Mouse (Mus musculus): ENCODE data around the gene Srrm3. TPM values are rescaled to one million over a fixed set of nuclear protein-coding genes. Genes with fewer than 3 reads are reported as not detected.

Gene Srrm3
- polyA plus RNA-seq, 1 experiment from 2014 or later = 87.3 TPM

DNA sequence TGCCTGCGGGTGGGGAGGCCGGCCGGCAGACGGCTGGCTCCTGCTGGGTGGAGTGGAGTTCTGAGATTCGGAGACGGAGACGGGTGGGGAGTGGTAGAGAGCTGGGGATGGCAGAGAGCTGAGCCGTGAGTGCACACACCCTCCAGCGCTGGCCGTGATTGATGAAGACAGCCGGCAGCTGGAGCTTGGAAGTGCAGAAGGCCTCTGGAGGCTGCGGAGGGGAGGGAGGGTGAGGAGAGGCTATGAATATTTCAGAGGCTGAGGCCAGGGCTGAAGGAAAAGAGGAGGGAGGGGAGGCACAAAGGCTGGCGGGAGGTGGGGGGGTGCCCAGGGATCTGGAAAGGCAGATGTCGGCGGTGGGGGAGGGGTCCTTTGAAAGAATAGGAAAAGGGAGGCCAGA, 44.3 kb downstream of the Srrm3 start:
- Histone ChIP-seq H3K36me3 (peaks cover 13% of the 10 kb centered on the region; the same call in 1 of the 2 replicates), H3K9ac (replicated peaks) (no peak overlapping the region), H3K4me3 (replicated peaks) (no peak overlapping the region)

DNA sequence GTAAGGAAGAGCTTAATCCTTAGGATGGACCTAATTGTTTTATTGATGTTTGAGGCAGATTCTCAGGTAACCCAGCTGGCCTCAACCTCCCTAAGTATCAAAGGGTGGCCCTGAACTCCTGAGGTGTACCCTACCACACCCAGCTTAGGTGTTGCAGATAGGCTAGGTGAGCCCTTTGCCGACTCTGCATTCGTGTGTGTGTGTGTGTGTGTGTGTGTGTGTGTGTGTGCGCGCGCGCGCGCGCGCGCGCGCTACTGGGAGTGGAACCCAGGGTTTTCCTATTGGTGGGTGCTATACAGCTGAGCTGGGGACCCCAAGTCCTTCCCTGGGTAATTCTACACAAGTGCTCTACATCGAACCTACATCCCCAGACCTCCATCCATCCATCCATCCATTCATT, 44.8 kb downstream of the Srrm3 start:
- H3K9me3 ChIP-seq (replicated peaks) = no peaks in the 10 kb centered on the region
- H3K36me3 ChIP-seq = peaks cover 18% of the 10 kb centered on the region
- H3K27me3 ChIP-seq (replicated peaks) = peaks cover 12% of the 10 kb centered on the region
- no peak overlapping the region for H3K9ac ChIP-seq (replicated peaks)
- H3K4me1 ChIP-seq = peaks cover 33% of the 10 kb centered on the region
- H3K27ac ChIP-seq (replicated peaks) = peak overlapping the region; percentile 84
- WGBS = 6% methylated on average over 3 of the region's 14 CpGs
- peak; percentile 19; the same call in 1 of the 2 replicates for ATAC-seq (ENCODE audit: low FRiP score)
- H3K4me3 ChIP-seq (replicated peaks) = no peak overlapping the region
- peak overlapping the region; percentile 33 for H3K4me2 ChIP-seq

More for the DNA sequence above, 44.3 kb downstream of the Srrm3 start:
- WGBS = under 1% methylated on average over 15 of the region's 15 CpGs
- no peaks in the 10 kb centered on the region for H3K9me3 ChIP-seq (replicated peaks)
- H3K4me2 ChIP-seq = peak overlapping the region; percentile 33
- H3K27ac ChIP-seq (replicated peaks) = peak overlapping the region; percentile 84
- peak; percentile 83 for ATAC-seq (ENCODE audit: low FRiP score)
- peaks cover 33% of the 10 kb centered on the region for H3K4me1 ChIP-seq
- H3K27me3 ChIP-seq (replicated peaks) = peaks cover 8% of the 10 kb centered on the region

DNA sequence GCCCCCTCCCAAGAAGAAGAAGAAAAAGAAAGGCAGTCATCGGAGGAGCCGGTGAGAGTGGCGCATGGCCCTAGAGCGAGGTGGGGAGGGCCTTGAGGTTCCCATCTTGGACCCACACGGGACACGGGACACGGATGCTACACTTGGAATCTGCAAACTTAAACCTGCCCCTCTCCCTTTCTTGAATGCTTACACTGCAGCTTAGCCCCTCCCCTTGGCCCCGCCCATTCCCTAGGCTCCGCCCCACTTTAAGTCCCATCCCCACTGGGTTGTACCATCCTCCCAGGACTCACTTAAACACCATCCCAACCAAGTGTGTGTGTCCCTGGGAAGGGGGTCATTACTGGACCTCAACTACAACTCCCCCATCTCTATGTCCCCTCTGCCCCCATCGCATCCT, 45.7 kb downstream of the Srrm3 start:
- Histone ChIP-seq H3K9me3 (replicated peaks) (no peaks in the 10 kb centered on the region), H3K27me3 (replicated peaks) (peaks cover 22% of the 10 kb centered on the region), H3K4me3 (replicated peaks) (no peak overlapping the region), H3K4me1 (peaks cover 38% of the 10 kb centered on the region), H3K27ac (replicated peaks) (0 out of 2 replicates have a peak overlapping the region, but pooled peaks have one; percentile 84), H3K9ac (replicated peaks) (0 out of 2 replicates have a peak overlapping the region, but pooled peaks have one; percentile 24), H3K4me2 (peak overlapping the region; percentile 19; the same call in 1 of the 2 replicates), H3K36me3 (peaks cover 14% of the 10 kb centered on the region)
- no peak for ATAC-seq (ENCODE audit: low FRiP score)
- WGBS = 8% methylated on average over 10 of the region's 10 CpGs

DNA sequence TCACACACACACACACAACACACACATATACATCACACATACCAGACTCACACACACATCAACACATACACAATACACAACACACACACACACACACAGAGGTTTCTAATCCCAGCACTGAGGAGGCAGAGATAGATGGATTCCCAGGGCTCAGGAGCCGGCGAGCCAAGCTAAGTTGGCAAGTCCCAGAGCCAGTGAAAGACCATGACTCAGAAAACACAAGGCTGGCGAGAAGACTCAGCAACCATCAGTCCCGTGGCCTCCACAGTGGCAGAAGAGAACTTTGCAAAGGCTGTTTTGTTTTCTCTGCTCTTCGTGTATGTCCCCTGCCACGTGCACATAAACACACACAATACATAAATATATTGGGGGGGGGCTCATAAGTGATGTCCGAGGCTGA, 47.0 kb downstream of the Srrm3 start:
- Histone ChIP-seq H3K4me1 (peaks cover 38% of the 10 kb centered on the region), H3K36me3 (peaks cover 21% of the 10 kb centered on the region)
- WGBS = 55% methylated on average over 7 of the region's 7 CpGs

DNA sequence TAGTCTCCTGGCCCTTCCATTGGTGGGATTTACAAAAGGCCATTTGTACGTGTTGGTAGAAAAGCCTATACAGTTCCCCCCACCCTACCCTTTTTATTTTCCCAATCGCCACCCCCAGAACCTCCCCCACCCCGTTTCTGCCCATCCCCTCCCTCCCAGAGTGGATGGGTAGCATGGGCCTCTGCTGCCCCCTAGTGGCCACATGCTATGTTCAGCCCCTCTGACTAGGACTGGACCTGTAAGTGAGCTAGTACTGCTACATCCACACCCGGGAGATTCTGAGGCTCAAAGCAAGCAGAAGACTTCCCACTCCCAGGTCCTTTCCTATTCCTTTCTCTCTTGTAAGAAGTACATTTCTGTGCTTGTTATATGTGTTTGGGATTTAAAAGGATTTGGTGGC, 48.5 kb downstream of the Srrm3 start:
- 2% methylated on average over 4 of the region's 4 CpGs for WGBS
- peaks cover 30% of the 10 kb centered on the region for H3K4me1 ChIP-seq
- H3K36me3 ChIP-seq = peaks cover 21% of the 10 kb centered on the region
- no peak overlapping the region for H3K4me2 ChIP-seq
- H3K9ac ChIP-seq (replicated peaks) = no peak overlapping the region
- peak; percentile 45; the same call in 1 of the 2 replicates for ATAC-seq (ENCODE audit: low FRiP score)
- H3K27me3 ChIP-seq (replicated peaks) = peaks cover 32% of the 10 kb centered on the region
- H3K9me3 ChIP-seq (replicated peaks) = no peaks in the 10 kb centered on the region
- no peak overlapping the region for H3K27ac ChIP-seq (replicated peaks)
- no peak overlapping the region for H3K4me3 ChIP-seq (replicated peaks)

More for the DNA sequence above, 47.0 kb downstream of the Srrm3 start:
- no peak overlapping the region for H3K27ac ChIP-seq (replicated peaks)
- no peak overlapping the region for H3K4me2 ChIP-seq
- no peak for ATAC-seq (ENCODE audit: low FRiP score)
- H3K27me3 ChIP-seq (replicated peaks) = peaks cover 32% of the 10 kb centered on the region
- no peak overlapping the region for H3K4me3 ChIP-seq (replicated peaks)
- no peak overlapping the region for H3K9ac ChIP-seq (replicated peaks)
- H3K9me3 ChIP-seq (replicated peaks) = no peaks in the 10 kb centered on the region

DNA sequence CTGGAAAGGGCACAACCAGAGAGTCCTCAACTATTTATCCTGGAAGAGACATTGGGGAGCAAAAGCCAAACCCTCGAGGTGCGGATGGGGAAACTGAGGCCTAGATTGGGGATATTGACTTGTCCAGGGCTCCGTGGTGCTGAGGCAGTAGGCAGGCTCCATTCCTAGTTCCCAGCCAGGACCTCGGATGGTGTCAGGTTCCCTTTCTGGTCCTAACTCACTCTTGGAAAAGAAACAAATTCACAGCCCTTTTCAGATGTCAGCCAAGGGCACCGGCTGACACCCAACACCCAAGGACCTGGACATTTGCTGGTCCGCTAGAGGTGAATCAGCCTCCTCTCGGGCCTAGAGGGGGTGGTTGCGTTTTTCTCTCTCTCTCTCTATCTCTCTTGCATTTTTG, 60.0 kb downstream of the Srrm3 start:
- H3K4me1 ChIP-seq = peaks cover 11% of the 10 kb centered on the region
- no peaks in the 10 kb centered on the region for H3K9me3 ChIP-seq (replicated peaks)
- ATAC-seq (ENCODE audit: low FRiP score) = no peak
- peaks cover 8% of the 10 kb centered on the region for H3K27me3 ChIP-seq (replicated peaks)
- 55% methylated on average over 8 of the region's 8 CpGs for WGBS
- H3K4me3 ChIP-seq (replicated peaks) = no peak overlapping the region
- H3K9ac ChIP-seq (replicated peaks) = no peak overlapping the region
- H3K4me2 ChIP-seq = no peak overlapping the region
- H3K36me3 ChIP-seq = peaks cover 8% of the 10 kb centered on the region; the same call in 1 of the 2 replicates
- H3K27ac ChIP-seq (replicated peaks) = no peak overlapping the region

DNA sequence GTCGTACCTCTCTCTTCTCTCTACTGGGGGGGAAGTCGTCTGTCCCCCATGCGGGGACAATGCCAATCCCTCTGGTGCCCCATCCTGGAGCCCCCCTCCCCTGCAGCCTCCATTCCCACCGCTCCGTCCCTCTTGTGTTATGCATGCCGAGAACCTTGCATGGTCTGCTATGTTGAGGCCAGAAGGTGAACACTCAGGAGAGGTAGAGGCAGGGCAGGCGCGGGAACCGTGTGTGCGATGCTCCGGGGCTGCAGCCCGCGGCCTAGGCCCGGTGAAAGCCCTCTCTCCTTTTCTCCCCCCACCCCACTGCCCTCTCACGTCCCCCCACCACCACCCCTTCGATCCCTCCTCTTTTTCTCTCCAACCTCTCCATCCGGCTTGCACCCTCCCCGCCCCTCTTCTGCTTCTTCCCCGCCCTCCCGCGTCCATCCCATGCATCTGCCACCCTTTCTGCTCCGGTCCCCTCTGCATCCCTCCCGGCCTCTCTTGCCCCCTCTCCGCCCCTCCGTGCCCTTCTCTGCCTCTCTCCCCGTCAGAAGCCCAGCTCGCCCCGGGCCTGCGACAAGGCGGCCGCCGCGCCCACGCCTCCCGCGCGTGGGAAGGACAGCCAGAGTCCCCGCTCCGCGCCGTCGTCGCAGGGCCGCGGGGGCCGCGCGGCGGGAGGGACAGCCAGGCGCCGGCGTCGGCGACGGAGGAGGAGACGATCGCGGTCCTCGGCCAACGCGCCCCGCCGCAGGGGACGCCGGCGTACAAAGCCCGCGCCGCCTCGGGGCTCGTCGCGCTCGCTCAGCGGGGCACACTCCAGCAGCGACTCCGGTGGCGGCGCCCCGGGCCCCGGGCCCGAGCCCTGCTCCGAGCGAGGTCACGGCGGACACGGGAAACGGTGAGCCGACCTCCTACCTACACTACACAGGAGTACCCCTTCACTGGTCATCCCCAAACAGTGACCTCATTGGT, 61.2 kb downstream of the Srrm3 start:
- H3K4me1 ChIP-seq = peaks cover 11% of the 10 kb centered on the region
- peak overlapping the region; percentile 56; the same call in 1 of the 2 replicates for H3K27ac ChIP-seq (replicated peaks)
- peak; percentile 60 for ATAC-seq (ENCODE audit: low FRiP score)
- H3K4me3 ChIP-seq (replicated peaks) = peak overlapping the region; percentile 44
- H3K4me2 ChIP-seq = peak overlapping the region; percentile 73
- under 1% methylated on average over 76 of the region's 89 CpGs for WGBS
- no peaks in the 10 kb centered on the region for H3K9me3 ChIP-seq (replicated peaks)
- H3K9ac ChIP-seq (replicated peaks) = peak overlapping the region; percentile 60
- peaks cover 8% of the 10 kb centered on the region for H3K27me3 ChIP-seq (replicated peaks)
- peaks cover 8% of the 10 kb centered on the region; the same call in 1 of the 2 replicates for H3K36me3 ChIP-seq

DNA sequence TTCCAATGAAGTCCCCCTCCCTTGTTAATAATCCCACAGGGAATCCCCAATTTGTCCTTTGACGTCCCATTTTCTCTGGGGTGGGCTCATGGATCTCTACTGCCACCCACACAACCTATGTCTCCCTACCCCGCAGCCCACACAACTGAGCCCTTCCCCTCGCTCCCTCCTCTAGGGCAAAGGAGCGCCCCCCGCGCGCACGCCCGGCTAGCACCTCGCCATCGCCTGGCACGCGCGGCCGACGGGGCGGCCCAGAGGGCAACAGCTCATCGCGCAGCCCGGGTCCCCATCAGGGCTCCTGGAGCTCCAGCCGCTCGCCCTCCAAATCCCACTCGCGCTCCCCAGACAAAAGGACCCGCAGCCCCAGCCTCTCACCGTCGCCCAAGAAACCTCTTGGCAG, 62.0 kb downstream of the Srrm3 start:
- H3K9me3 ChIP-seq (replicated peaks) = no peaks in the 10 kb centered on the region
- ATAC-seq (ENCODE audit: low FRiP score) = peak; percentile 26; the same call in 1 of the 2 replicates
- H3K27me3 ChIP-seq (replicated peaks) = peaks cover 8% of the 10 kb centered on the region
- H3K4me3 ChIP-seq (replicated peaks) = peak overlapping the region; percentile 44
- WGBS = 4% methylated on average over 26 of the region's 27 CpGs
- peak overlapping the region; percentile 60 for H3K9ac ChIP-seq (replicated peaks)
- peaks cover 8% of the 10 kb centered on the region; the same call in 1 of the 2 replicates for H3K36me3 ChIP-seq
- peaks cover 11% of the 10 kb centered on the region for H3K4me1 ChIP-seq
- H3K4me2 ChIP-seq = peak overlapping the region; percentile 73
- H3K27ac ChIP-seq (replicated peaks) = no peak overlapping the region

DNA sequence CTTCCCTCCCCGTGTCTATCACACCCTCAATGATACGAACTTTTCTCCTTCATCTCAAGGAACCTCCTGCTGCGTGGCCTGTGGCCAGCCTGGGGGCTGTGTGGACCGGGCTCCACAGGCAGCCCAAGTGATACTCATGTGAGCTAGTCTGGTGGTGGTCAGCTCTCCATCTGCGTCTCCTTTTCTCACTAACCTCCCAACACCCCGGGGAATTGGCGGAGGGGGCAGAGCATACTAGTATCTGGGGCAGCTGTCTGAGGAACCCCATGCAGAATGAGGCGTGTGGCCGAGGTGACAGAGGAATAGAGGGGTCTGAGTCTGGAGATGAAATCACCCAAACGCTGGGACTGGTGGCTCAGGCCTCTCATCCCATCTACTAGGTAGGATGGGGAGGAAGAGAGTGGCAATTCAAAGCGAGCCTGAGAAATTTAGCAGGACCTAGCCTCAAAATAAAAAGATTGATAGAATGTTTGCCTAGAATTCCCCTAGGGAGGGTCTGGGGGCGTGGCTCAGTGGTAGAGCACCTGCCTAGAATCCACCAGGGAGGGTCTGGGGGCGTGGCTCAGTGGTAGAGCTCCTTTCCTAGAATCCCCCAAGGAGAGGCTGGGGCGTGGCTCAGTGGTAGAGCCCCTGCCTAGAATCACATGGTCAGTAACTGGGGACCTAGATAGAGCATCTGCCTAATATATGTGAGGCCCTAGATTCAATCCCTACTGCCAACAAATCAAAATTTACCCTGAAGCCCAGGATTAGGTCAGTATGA, 63.2 kb downstream of the Srrm3 start:
- peaks cover 6% of the 10 kb centered on the region; the same call in 1 of the 2 replicates for H3K36me3 ChIP-seq
- ATAC-seq (ENCODE audit: low FRiP score) = no peak
- no peak overlapping the region for H3K27ac ChIP-seq (replicated peaks)
- no peaks in the 10 kb centered on the region for H3K9me3 ChIP-seq (replicated peaks)
- 75% methylated on average over 14 of the region's 14 CpGs for WGBS
- no peak overlapping the region for H3K4me3 ChIP-seq (replicated peaks)
- H3K27me3 ChIP-seq (replicated peaks) = peaks cover 8% of the 10 kb centered on the region
- H3K4me2 ChIP-seq = peak overlapping the region; percentile 73
- no peak overlapping the region for H3K9ac ChIP-seq (replicated peaks)
- H3K4me1 ChIP-seq = peaks cover 11% of the 10 kb centered on the region

DNA sequence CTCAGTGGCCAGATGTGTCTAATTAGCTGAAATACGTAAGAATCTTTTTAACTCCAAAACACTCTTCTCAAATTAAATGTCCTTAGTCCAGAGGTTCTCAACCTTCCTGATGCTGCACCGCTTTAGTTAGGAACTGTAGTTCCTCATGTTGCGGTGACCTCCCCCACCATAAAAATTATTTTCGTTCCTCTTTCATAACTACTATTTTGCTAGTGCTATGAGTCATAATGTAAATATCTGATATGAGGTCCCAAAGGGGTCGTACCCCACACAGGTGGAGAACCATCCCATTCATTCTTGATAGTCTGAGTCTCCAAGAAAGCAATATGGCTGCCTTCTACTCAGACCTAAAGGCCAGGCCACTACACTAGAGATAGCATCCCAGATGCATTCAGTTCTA, 63.8 kb downstream of the Srrm3 start:
- H3K36me3 ChIP-seq = peaks cover 6% of the 10 kb centered on the region; the same call in 1 of the 2 replicates
- WGBS = 85% methylated on average over 5 of the region's 5 CpGs
- no peak overlapping the region for H3K4me3 ChIP-seq (replicated peaks)
- peaks cover 8% of the 10 kb centered on the region for H3K27me3 ChIP-seq (replicated peaks)
- H3K4me2 ChIP-seq = no peak overlapping the region
- H3K9ac ChIP-seq (replicated peaks) = no peak overlapping the region
- no peak overlapping the region for H3K27ac ChIP-seq (replicated peaks)
- H3K4me1 ChIP-seq = peaks cover 11% of the 10 kb centered on the region
- H3K9me3 ChIP-seq (replicated peaks) = no peaks in the 10 kb centered on the region
- no peak for ATAC-seq (ENCODE audit: low FRiP score)

DNA sequence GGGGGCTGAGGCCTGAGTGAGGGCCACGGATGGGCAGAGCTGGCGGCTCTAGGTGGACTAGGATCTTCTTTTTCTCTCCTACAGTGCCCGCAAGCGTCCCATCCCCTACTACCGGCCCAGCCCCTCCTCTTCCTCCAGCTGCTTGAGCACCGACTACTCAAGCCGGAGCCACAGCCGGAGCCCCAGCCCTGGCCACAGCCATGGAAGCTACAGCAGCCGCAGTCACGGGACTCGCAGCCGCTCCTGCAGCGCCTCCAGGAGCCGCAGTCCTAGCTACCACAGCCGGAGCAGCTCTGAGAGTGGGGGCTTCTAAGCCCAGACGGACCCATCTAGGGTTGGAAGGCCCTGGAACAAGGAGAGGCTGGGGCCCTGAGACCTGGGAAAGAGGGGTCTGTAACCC, 66.3 kb downstream of the Srrm3 start:
- peaks cover 8% of the 10 kb centered on the region for H3K27me3 ChIP-seq (replicated peaks)
- peak overlapping the region; percentile 6; the same call in 1 of the 2 replicates for H3K4me2 ChIP-seq
- H3K9ac ChIP-seq (replicated peaks) = no peak overlapping the region
- H3K27ac ChIP-seq (replicated peaks) = no peak overlapping the region
- peaks cover 15% of the 10 kb centered on the region for H3K4me1 ChIP-seq
- H3K9me3 ChIP-seq (replicated peaks) = no peaks in the 10 kb centered on the region
- peaks cover 6% of the 10 kb centered on the region; the same call in 1 of the 2 replicates for H3K36me3 ChIP-seq
- H3K4me3 ChIP-seq (replicated peaks) = no peak overlapping the region
- 24% methylated on average over 16 of the region's 16 CpGs for WGBS
- ATAC-seq (ENCODE audit: low FRiP score) = no peak
